Mouse (Mus musculus) kidney, adult 2 months (tissue): Measurements from ENCODE around the gene Mast4.

Experiments used
- CTCF ChIP-seq: fragments of 200-500 bp; conservative IDR thresholded peaks from 2 replicates; pipeline ENCODE4 v1.5.1; 2011; ENCODE audit warnings: low read depth, mild to moderate bottlenecking, control low read depth, low read length, moderate library complexity, mixed read lengths; ENCODE audit not compliant: insufficient read depth, insufficient read length
- POLR2A ChIP-seq: fragments of 200-500 bp; IDR thresholded peaks from one replicate; pipeline ENCODE4 v1.6.1; 2011; ENCODE audit warnings: low read depth, low read length, control low read depth

- TF ChIP-seq CTCF, result no peak
- TF ChIP-seq POLR2A, result no peak
Observed at GRCm38 (mm10) chr13:102852865-102853264, 481.4 kb downstream of the Mast4 start.
